Mouse (Mus musculus) neutrophil, adult 5-6 weeks (primary cell): ENCODE measurements around the gene Upf1. TPM values are rescaled to one million over a fixed set of nuclear protein-coding genes. Genes with fewer than 3 reads are reported as not detected.

Experiments used
- ATAC-seq: fragments of 151-379, 151-347 bp; 2 replicates; pipeline ENCODE4 v1.8.0; 2017; ENCODE audit warnings: mild to moderate bottlenecking, moderate TSS enrichment; ENCODE audit not compliant: insufficient number of reproducible peaks, poor library complexity, low FRiP score, severe bottlenecking; ENCODE audit errors: extremely low read depth
- total RNA-seq: library from RNA; stranded (forward); fragments of 200-1000 nt; gene quantifications from 2 replicates; pipeline ENCODE4 v1.2.3, GENCODE M21; 2017

Gene Upf1
- total RNA-seq, 1 experiment from 2014 or later, result 34.0 TPM

- ATAC-seq, result no peak
Observed at GRCm38 (mm10) chr8:70361484-70362032, 8.5 kb upstream of the Upf1 start.

- ATAC-seq, result no peak
Observed at GRCm38 (mm10) chr8:70360769-70361168, 7.7 kb upstream of the Upf1 start.

GRCm38 (mm10) chr8:70359411-70359810 lies 6.3 kb upstream of the Upf1 start:
- ATAC-seq, result no peak

DNA sequence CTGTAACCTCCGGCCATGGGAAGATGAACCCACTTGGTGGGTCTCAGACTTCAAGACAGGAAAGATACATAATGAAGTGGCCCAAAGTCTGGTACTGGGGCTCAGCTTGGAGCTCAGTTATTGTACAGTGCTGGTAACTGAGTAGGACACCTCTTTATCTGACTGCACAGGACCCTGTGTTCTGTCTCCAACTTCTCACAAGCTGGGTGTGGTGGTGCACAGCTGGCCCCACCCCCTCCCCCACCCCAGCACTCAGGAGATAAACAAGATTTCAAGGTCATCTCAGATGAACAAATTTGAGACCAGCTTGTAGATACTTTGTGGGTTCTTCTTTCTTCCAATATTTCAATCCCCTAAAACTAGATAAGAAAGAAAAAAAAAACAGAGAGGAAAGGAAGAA lies 3.0 kb upstream of the Upf1 start:
- ATAC-seq, result no peak

DNA sequence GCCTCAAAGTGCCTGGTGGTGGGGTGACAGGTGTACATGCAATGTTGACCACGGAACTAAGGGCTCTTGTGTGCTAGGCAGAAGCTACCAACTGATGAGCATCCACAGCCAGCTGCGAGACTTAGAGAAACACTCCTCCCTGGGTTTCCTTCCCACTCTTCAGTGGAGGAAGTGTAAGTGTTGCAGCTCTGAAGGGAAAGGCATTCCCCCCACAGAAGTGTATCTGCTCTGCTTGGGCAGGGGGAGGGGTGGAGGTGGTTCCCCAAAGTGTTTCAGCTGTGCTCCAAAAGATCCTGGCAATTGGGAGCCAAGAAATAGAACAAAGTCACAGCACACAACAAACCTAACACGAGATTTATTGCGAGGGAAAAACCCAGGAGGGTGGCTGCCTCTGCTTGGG lies 926 bp upstream of the Upf1 start:
- ATAC-seq, result no peak

- no peak for ATAC-seq
Observed at GRCm38 (mm10) chr8:70352657-70353151, 374 bp downstream of the Upf1 start.

DNA sequence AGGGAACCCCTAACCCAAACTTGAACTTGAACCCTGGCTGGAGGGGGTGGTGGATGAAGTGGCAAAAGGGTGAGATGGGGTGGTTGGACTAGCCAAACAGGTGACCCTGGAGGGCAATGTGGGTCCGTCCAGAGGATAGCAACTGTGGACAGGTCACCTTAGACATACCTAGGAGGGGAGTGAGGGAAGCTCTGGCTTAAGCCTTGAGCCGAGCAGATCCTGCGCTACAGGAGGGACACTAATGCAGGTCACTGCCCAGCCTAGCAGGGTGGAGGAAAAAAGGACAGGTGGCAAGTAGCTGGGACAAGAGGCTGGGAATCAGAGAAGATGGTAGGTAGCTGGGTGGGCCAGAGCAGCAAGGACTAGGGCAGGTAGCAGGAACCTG lies 1.1 kb downstream of the Upf1 start:
- no peak for ATAC-seq

DNA sequence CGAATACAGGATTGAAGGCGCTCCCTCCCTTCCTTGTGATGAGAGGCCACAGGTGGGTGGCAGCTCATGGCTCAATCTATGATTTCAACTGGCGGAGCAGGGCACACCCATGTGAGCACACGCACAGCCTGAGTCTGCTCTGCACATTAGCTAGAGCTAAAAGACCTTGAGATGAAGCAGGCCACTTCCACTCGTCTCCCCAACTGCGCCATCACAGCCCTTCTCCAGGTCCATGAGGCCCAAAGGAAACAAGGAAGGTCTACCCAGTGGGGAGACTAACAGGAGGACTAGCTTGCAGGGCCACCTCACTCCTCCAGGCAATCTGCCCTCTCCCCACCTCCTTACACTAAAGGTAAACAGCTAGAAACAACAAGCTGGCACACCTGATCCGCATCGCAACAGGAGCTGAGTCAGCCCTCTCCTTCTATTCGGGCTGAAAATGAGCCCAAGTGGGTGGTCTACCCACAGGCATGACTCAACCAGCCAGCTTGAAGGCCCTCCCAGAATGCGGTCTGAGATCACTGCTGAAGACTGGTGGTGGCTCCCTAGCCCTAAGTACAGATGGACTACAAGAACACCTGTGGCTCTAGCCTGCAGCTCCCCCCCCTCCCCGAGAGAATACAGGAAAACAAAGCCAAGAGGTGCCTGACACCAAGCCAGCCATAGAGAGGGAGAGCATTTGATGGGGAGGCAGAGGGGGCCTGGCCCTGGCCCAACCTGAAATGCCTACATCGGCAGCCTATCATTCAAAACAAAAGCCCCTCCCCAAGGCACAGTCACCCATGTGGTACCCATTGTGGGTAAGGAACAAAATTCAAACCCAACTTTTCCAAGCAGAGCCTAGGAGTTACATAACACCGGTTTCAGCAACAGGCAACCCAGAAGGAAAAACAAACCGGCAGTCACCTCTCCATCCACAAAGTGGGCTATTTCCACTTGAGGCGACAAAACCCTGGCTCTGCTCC lies 1.8 kb downstream of the Upf1 start:
- ATAC-seq, result no peak

GRCm38 (mm10) chr8:70347860-70348420 lies 5.1 kb downstream of the Upf1 start:
- no peak for ATAC-seq

DNA sequence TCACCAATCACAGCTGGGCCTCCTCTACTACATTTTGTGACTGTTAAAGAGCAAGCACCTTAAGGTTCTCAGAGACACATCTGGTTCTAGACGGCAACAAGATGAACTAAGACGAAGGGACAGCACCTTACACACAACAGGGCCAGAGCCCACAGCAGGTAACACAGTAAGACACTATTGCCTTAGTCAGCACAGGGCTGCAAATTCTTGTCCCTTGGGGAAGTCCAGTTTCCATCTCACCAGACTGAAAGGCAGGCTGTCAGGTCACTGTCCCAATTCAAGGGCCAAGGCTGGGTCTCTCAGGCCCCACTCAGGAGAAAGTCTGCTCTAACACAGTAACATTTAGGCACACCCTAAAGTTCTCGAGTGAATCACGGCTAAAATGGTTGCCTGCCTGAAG lies 5.6 kb downstream of the Upf1 start:
- no peak for ATAC-seq

DNA sequence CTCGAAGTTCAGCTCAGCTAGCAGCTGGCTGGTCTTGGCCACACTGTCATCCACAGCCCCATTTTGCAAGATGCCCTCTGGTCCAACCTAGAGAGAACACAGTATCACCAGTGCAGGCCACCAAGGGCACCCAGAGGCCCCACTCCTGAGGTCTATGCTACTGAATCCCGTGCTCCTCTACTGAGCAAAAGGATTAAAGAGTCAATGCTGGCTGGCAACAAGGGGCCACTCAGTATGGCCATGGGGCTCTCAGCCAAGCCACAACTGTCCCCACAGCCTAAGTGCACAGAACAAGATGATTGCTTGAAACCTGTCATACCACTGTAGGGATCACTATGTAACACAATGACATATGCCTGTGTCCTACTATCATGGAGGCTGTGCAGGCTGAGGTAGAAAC lies 8.8 kb downstream of the Upf1 start:
- no peak for ATAC-seq

GRCm38 (mm10) chr8:70343696-70344095 lies 9.4 kb downstream of the Upf1 start:
- ATAC-seq, result no peak

DNA sequence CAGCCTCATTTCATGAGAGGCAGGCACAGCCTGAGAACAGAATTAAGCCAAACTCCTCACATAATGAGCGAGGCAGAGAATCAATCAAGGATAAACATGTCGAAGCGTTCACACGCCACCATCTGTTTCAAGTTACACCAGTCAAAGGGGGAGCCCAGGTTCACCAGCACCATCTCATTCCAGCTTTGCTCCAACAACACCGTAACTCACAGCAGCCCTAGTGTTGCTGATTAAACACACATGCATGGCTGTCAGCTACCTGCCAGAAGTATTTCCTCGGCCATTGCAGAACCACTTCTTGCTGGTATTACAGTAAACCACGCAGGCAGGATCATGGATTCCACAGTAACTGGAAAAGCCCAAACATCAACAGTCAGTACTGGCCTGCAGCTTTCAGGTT lies 10.0 kb downstream of the Upf1 start:
- ATAC-seq, result no peak

DNA sequence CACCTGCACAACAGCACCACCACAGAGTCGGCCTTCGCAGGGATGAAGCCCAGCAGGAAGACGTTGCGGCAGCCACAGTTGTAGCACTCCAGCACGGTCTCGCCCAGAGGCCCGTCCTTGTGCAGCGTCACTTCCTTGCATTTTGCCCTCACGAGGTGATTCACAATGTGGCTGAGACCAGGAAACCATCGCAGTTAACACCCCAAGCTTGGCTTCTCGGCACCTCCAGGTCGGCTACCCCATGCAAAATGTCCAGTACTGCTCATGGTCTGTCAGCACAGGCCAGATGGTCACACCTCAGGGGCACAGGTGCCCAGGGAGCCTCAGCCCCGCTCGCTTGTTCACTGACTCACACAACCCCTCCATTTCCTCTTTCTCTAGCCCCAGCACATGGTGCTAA lies 11.1 kb downstream of the Upf1 start:
- no peak for ATAC-seq

- no peak for ATAC-seq
Observed at GRCm38 (mm10) chr8:70340659-70341058, 12.4 kb downstream of the Upf1 start.

- no peak for ATAC-seq
Observed at GRCm38 (mm10) chr8:70338931-70339330, 14.1 kb downstream of the Upf1 start.

- no peak for ATAC-seq
Observed at GRCm38 (mm10) chr8:70332878-70333202, 20.2 kb downstream of the Upf1 start.

DNA sequence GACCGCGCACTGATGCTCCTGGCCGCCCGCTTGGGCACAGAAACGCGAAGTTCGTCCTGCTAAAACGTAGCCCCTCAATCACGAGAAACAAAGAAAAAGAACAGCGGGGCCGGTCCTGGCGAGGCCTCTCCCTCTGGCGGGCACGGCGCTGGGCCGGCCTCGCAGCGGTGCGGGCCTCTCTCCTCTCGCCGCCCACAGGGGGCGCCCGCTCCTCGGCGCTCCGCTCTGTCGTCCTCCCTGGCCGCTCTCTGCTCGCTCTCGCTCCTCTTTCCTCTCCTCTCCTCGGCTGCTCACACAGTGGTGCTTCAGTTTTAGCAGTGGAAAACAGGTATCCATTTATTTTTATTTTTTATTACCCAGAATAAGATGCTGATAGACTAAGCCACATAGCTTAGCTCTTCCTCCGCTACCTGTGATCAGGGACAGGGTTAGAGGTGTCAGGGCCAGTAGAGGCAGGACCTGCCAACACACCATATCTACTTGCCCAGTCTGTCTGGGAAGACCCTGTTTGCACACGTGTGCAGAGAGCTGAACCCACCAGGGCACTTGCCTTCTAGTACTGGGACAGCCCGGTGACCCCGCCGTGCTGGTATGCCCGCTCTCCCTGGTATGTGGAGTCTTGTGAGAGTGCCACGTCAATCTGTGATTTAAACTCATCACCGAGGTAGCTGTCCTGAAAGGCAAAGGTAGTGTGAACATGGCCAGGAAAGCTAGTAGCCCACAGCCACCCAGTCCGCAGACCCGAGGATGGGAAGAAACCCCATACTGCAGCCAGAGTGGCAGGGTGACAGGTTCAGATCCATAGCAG lies 20.8 kb downstream of the Upf1 start:
- ATAC-seq, result no peak

DNA sequence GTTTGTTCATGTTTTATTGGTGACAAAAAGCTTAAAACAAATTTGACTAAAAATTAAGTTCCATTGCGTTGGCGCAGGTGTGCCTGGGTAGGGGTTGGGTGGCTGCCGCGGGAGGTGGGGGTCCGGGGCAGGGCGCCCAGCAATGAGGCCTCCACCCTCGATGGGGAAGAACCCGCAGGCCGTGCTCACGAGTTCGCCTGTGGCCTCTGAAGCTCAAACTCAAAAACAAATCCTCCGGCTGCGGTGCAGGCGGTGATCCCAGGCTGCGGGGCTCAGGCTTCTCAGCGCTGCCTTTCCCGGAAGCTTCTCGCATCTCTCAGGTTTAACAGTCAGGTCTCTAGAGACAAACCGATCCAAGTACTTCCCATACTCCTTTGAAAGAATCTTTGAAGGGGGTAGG lies 21.6 kb downstream of the Upf1 start:
- no peak for ATAC-seq
